Mouse (Mus musculus) thymus, adult 18-20 months (tissue): ENCODE measurements around the gene Ccdc185.

Source experiments
- DNase-seq, 2 experiments: peaks; one replicate each; pipeline ENCODE4 v3.0.0; 2022; ENCODE audit warnings: mixed read lengths in 2 of 2

Gene Ccdc185

GRCm38 (mm10) chr1:182735891-182736290, 13.1 kb downstream of the Ccdc185 start:
- no peak for DNase-seq

GRCm38 (mm10) chr1:182732695-182733094, 16.3 kb downstream of the Ccdc185 start:
- DNase-seq: no peak

GRCm38 (mm10) chr1:182729002-182729401, 20.0 kb downstream of the Ccdc185 start:
- DNase-seq: no peak

- no peak for DNase-seq
Observed at GRCm38 (mm10) chr1:182727541-182727940, 21.4 kb downstream of the Ccdc185 start.

- DNase-seq: no peak
Observed at GRCm38 (mm10) chr1:182714236-182714935, 34.6 kb downstream of the Ccdc185 start.

- no peak for DNase-seq
Observed at GRCm38 (mm10) chr1:182711360-182711933, 37.5 kb downstream of the Ccdc185 start.

- DNase-seq: no peak
Observed at GRCm38 (mm10) chr1:182707459-182707858, 41.5 kb downstream of the Ccdc185 start.

- DNase-seq: no peak
Observed at GRCm38 (mm10) chr1:182704882-182705281, 44.1 kb downstream of the Ccdc185 start.

GRCm38 (mm10) chr1:182699392-182700347, 49.3 kb downstream of the Ccdc185 start:
- DNase-seq: no peak
